ENCODE assay signal across 9 mouse cellular contexts in the genomic region with DNA sequence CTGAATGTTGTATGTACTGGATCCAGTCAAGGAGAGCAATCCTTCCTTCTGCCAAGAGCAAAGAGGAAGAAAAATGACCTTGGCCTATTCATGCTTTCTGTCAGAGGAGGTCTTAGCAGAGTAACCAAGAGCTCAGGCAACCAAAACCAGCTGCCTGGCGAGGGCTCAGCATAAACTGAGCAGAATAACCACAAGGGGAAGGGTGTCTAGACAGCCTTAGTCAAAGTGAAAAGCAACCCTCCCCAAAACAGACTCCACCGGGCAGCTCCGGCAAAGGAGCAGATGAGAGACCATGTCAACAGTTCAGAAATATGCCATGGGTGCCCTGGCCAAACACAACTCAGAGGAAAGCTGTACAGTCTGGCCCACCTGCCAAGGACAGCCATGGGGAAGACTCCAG. TPM values are rescaled to one million over a fixed set of nuclear protein-coding genes. Genes with fewer than 3 reads are reported as not detected.
A peak's percentile ranks its signal among the peaks of the same experiment; 100 is the strongest.
DNase-seq lines count a peak whose midpoint lies in the region; ATAC-seq and TF ChIP-seq lines count a peak whose summit lies in the region.
"Had no signal": no experiment of that assay in that cellular context is flagged by ENCODE, and none has a peak within 500 bp of the region (broad histone marks: within the 10 kb centered on the region; RNA-seq: fewer than 3 reads in every experiment).

No protein-coding gene starts in this region.

- TF ChIP-seq POLR2A in thymus, adult 2 months (IDR thresholded peaks at IDR 0.05; ENCODE audit: control insufficient read depth, extremely low read depth, insufficient read depth, low read length, poor library complexity), result no peak

- TF ChIP-seq CTCF in gastrocnemius, adult 2 months (IDR thresholded peaks at IDR 0.05), result no peak
- TF ChIP-seq CTCF in thymus, adult 2 months (IDR thresholded peaks at IDR 0.05; ENCODE audit: borderline replicate concordance, control insufficient read depth, extremely low read depth, insufficient read depth, low read length, poor library complexity), result no peak

- H3K4me3 ChIP-seq in gastrocnemius, adult 2 months, result peak overlapping the region; percentile 25; the same call in 1 of the 2 replicates
- H3K4me3 ChIP-seq in thymus, adult 2 months (ENCODE audit: control insufficient read depth, insufficient read depth, low read length), result no peak overlapping the region
- H3K4me3 ChIP-seq in limb, embryonic 12.5 days (replicated peaks), result no peak overlapping the region
- H3K4me3 ChIP-seq: liver, embryonic 15.5 days had no signal

- H3K4me1 ChIP-seq in thymus, adult 2 months (replicated peaks; ENCODE audit: control insufficient read depth, insufficient read depth, low read length), result peaks cover 62% of the 10 kb centered on the region
- H3K4me1 ChIP-seq in limb, embryonic 12.5 days (replicated peaks), result peaks cover 82% of the 10 kb centered on the region

- no peaks in the 10 kb centered on the region for H3K27me3 ChIP-seq in thymus, adult 2 months (ENCODE audit: control insufficient read depth, insufficient read depth, low read length)
- H3K27me3 ChIP-seq in limb, embryonic 12.5 days, result no peaks in the 10 kb centered on the region; the same call in 1 of the 2 replicates

- peak overlapping the region; percentile 90 for H3K27ac ChIP-seq in gastrocnemius, adult 2 months
- H3K27ac ChIP-seq in thymus, adult 2 months (ENCODE audit: control insufficient read depth, insufficient read depth, low read length), result peak overlapping the region; percentile 70
- H3K27ac ChIP-seq in limb, embryonic 12.5 days, result 0 out of 2 replicates have a peak overlapping the region, but pooled peaks have one; percentile 25
- H3K27ac ChIP-seq: liver, embryonic 15.5 days had no signal

- ATAC-seq in limb, embryonic 12.5 days (ENCODE audit: insufficient number of reproducible peaks, insufficient read depth, low FRiP score, low TSS enrichment, low read depth), result no peak

- intact Hi-C loops in gastrocnemius, adult 2 months (cut with DNase I), result no loop called here
- intact Hi-C loops in gastrocnemius, postnatal 14 days (cut with DNase I; ENCODE audit: low total_unique reads), result no loop called here

- no peak overlapping the region for H3K4me2 ChIP-seq in limb, embryonic 12.5 days
- H3K4me2 ChIP-seq: liver, embryonic 15.5 days had no signal

- peak; percentile 55 for DNase-seq in gastrocnemius, adult 2 months
- no peak for DNase-seq in gastrocnemius, postnatal 14 days
- peak; percentile 46 for DNase-seq in thymus, adult 2 months
- no peak for DNase-seq in thymus, adult 18-20 months
- no peak for DNase-seq in lung, postnatal 4 days
- no peak for DNase-seq in urinary bladder, postnatal 4 days (ENCODE audit: low spot score in 2 of 2)
- no peak for DNase-seq in kidney, postnatal 14 days

- WGBS in thymus, adult 2 months, result 2% methylated on average over 3 of the region's 3 CpGs
- WGBS in limb, embryonic 12.5 days, result 69% methylated on average over 3 of the region's 3 CpGs

- no peaks in the 10 kb centered on the region for H3K9me3 ChIP-seq in limb, embryonic 12.5 days
- H3K9me3 ChIP-seq: liver, embryonic 15.5 days had no signal

- no peaks in the 10 kb centered on the region for H3K36me3 ChIP-seq in thymus, adult 2 months (ENCODE audit: control insufficient read depth, insufficient read depth, low read length)
- no peaks in the 10 kb centered on the region for H3K36me3 ChIP-seq in limb, embryonic 12.5 days
- H3K36me3 ChIP-seq: liver, embryonic 15.5 days had no signal

- no peak overlapping the region for H3K9ac ChIP-seq in limb, embryonic 12.5 days (replicated peaks)
- H3K9ac ChIP-seq: liver, embryonic 15.5 days had no signal

RNA-seq across cellular contexts. Expression of a gene that starts 16.3 kb away (rescaled TPM):
- 10 to 100 TPM; 38.9 to 57.9 TPM for total RNA-seq in gastrocnemius, adult 2 months (2021)
- total RNA-seq in gastrocnemius, postnatal 14 days (2021), result 10 to 100 TPM; 39.7 to 49.4 TPM
- 58.7 and 62.1 TPM in 2 replicates for polyA plus RNA-seq in thymus, adult 2 months (2012; rRNA removed)
- 20.5 and 25.0 TPM in 2 replicates for polyA plus RNA-seq in limb, embryonic 12.5 days (2016; fragmentation: Nextera tagmentation; extraction: Ambion mirVana)

Comparison
In these comparisons a context has a peak if more than half of its experiments do, and no peak if none do; other contexts are left out.
1. DNase-seq: peak in gastrocnemius, adult 2 months (single experiment) and thymus, adult 2 months (single experiment); none in gastrocnemius, postnatal 14 days (single experiment), thymus, adult 18-20 months (0 of 2), lung, postnatal 4 days (0 of 2), urinary bladder, postnatal 4 days (0 of 2) and kidney, postnatal 14 days (single experiment).
2. H3K27ac ChIP-seq: peak in every context shown above with its lines; median percentile 90 in gastrocnemius, adult 2 months; 70 in thymus, adult 2 months; 25 in limb, embryonic 12.5 days.